Mouse (Mus musculus) embryonic facial prominence, embryonic 12.5 days (tissue): ENCODE data around the gene Fam227a. TPM values are rescaled to one million over a fixed set of nuclear protein-coding genes. Genes with fewer than 3 reads are reported as not detected.

ENCODE experiments used
- ATAC-seq: fragments of 200-750 bp; cut with Nextera tagmentation; 2 replicates; pipeline ENCODE4 v1.8.0; 2017; ENCODE audit not compliant: insufficient number of reproducible peaks, insufficient read depth, low FRiP score, low TSS enrichment
- H3K27ac ChIP-seq: fragments of 300-500 bp; sonication (generic); 2 replicates; pipeline ENCODE4 v1.5.1; 2016; ENCODE audit warnings: mild to moderate bottlenecking
- H3K27me3 ChIP-seq: fragments of 300-500 bp; sonication (generic); 2 replicates; pipeline ENCODE4 v1.6.1; 2016; ENCODE audit warnings: mild to moderate bottlenecking, moderate library complexity
- H3K36me3 ChIP-seq: fragments of 300-500 bp; sonication (generic); 2 replicates; pipeline ENCODE4 v1.6.1; 2016; ENCODE audit warnings: mild to moderate bottlenecking
- H3K4me1 ChIP-seq: fragments of 300-500 bp; sonication (generic); 2 replicates; pipeline ENCODE4 v1.6.1; 2016
- H3K4me2 ChIP-seq: fragments of 300-500 bp; sonication (generic); replicated peaks from 2 replicates; pipeline ENCODE4 v1.6.1; 2016; ENCODE audit warnings: mild to moderate bottlenecking, moderate library complexity
- H3K4me3 ChIP-seq: fragments of 300-500 bp; sonication (generic); 2 replicates; pipeline ENCODE4 v1.5.1; 2016; ENCODE audit warnings: mild to moderate bottlenecking
- H3K9ac ChIP-seq: fragments of 300-500 bp; sonication (generic); 2 replicates; pipeline ENCODE4 v1.6.1; 2016; ENCODE audit warnings: mild to moderate bottlenecking, moderate library complexity
- H3K9me3 ChIP-seq: fragments of 300-500 bp; sonication (generic); 2 replicates; pipeline ENCODE4 v1.6.1; 2016; ENCODE audit warnings: mild to moderate bottlenecking, moderate library complexity
- WGBS: fragments of 180-500 bp; shearing (Covaris S2); methylation state at CpG from one replicate; pipeline ENCODE4 v1.1.7; 2016; 5-methylcytosine and 5-hydroxymethylcytosine counted together
- polyA plus RNA-seq: library from polyadenylated mRNA; unstranded; fragments of >200 nt; fragmentation: Nextera tagmentation; extraction: Ambion mirVana; gene quantifications from 2 replicates; pipeline ENCODE4 v1.2.1, GENCODE M21; 2016

The Fam227a gene
- polyA plus RNA-seq, 1 experiment from 2014 or later: 2.9 TPM

GRCm38 (mm10) chr15:79607757-79608156 lies 51.0 kb downstream of the Fam227a start:
- Histone ChIP-seq H3K27me3 (peaks cover 11% of the 10 kb centered on the region), H3K4me3 (no peak overlapping the region), H3K9ac (no peak overlapping the region), H3K4me1 (0 out of 2 replicates have a peak, but pooled peaks cover 4% of the 10 kb centered on the region), H3K36me3 (0 out of 2 replicates have a peak, but pooled peaks cover 8% of the 10 kb centered on the region), H3K4me2 (no peak overlapping the region), H3K27ac (no peak overlapping the region), H3K9me3 (peaks cover 7% of the 10 kb centered on the region; the same call in 1 of the 2 replicates)
- 58% methylated on average over 2 of the region's 2 CpGs for WGBS
- no peak for ATAC-seq

GRCm38 (mm10) chr15:79606161-79606560 lies 52.6 kb downstream of the Fam227a start:
- H3K4me3 ChIP-seq: no peak overlapping the region
- no peak for ATAC-seq
- H3K36me3 ChIP-seq: 0 out of 2 replicates have a peak, but pooled peaks cover 5% of the 10 kb centered on the region
- 0 out of 2 replicates have a peak, but pooled peaks cover 4% of the 10 kb centered on the region for H3K4me1 ChIP-seq
- H3K9ac ChIP-seq: no peak overlapping the region
- H3K4me2 ChIP-seq: no peak overlapping the region
- 92% methylated on average over 12 of the region's 12 CpGs for WGBS
- peaks cover 7% of the 10 kb centered on the region; the same call in 1 of the 2 replicates for H3K9me3 ChIP-seq
- H3K27me3 ChIP-seq: peaks cover 11% of the 10 kb centered on the region
- no peak overlapping the region for H3K27ac ChIP-seq

- H3K9ac ChIP-seq: no peak within 1 kb of the TSS; the same call in 1 of the 2 replicates
- 0 out of 2 replicates have a peak, but pooled peaks cover 4% of the 10 kb centered on the region for H3K4me1 ChIP-seq
- no peak within 1 kb of the TSS for H3K27ac ChIP-seq
These were observed 53.6 kb downstream of the Fam227a start, which contains the start of gene Dmc1 for GRCm38 (mm10) chr15:79604990-79605665. TSS of gene Dmc1 (minus strand) at chr15:79605109.

GRCm38 (mm10) chr15:79600176-79600575 lies 58.6 kb downstream of the Fam227a start:
- H3K36me3 ChIP-seq: no peaks in the 10 kb centered on the region
- H3K9ac ChIP-seq: no peak overlapping the region
- no peak for ATAC-seq
- no peaks in the 10 kb centered on the region for H3K9me3 ChIP-seq
- H3K4me2 ChIP-seq: no peak overlapping the region
- H3K27me3 ChIP-seq: peaks cover 9% of the 10 kb centered on the region
- WGBS: 75% methylated on average over 2 of the region's 2 CpGs
- H3K27ac ChIP-seq: no peak overlapping the region
- no peak overlapping the region for H3K4me3 ChIP-seq
- 0 out of 2 replicates have a peak, but pooled peaks cover 4% of the 10 kb centered on the region for H3K4me1 ChIP-seq

More at GRCm38 (mm10) chr15:79604990-79605665, 53.6 kb downstream of the Fam227a start, which contains the start of gene Dmc1:
- Histone ChIP-seq H3K9me3 (peaks cover 2% of the 10 kb centered on the region; the same call in 1 of the 2 replicates), H3K4me3 (peak within 1 kb of the TSS; percentile 32), H3K27me3 (peaks cover 11% of the 10 kb centered on the region), H3K4me2 (peak within 1 kb of the TSS; percentile 42), H3K36me3 (no peaks in the 10 kb centered on the region)
- WGBS: 9% methylated on average over 37 of the region's 37 CpGs
- ATAC-seq: no peak

- Histone ChIP-seq H3K4me3 (no peak overlapping the region), H3K27ac (no peak overlapping the region), H3K4me1 (no peaks in the 10 kb centered on the region), H3K27me3 (no peaks in the 10 kb centered on the region), H3K9me3 (no peaks in the 10 kb centered on the region), H3K9ac (no peak overlapping the region), H3K4me2 (no peak overlapping the region), H3K36me3 (no peaks in the 10 kb centered on the region)
- ATAC-seq: no peak
- WGBS: 85% methylated on average over 1 of the region's 1 CpGs
These were observed 60.0 kb downstream of the Fam227a start for GRCm38 (mm10) chr15:79598715-79599114.

- H3K4me2 ChIP-seq: no peak overlapping the region
- H3K36me3 ChIP-seq: no peaks in the 10 kb centered on the region
- WGBS: 63% methylated on average over 1 of the region's 1 CpGs
- no peak overlapping the region for H3K9ac ChIP-seq
- no peak overlapping the region for H3K27ac ChIP-seq
- no peak for ATAC-seq
- no peaks in the 10 kb centered on the region for H3K9me3 ChIP-seq
- no peak overlapping the region for H3K4me3 ChIP-seq
- H3K4me1 ChIP-seq: no peaks in the 10 kb centered on the region
- no peaks in the 10 kb centered on the region for H3K27me3 ChIP-seq
These were observed 77.2 kb downstream of the Fam227a start for GRCm38 (mm10) chr15:79581581-79581980.

GRCm38 (mm10) chr15:79577671-79578426 lies 80.9 kb downstream of the Fam227a start:
- H3K27ac ChIP-seq: no peak overlapping the region
- 71% methylated on average over 6 of the region's 6 CpGs for WGBS
- no peaks in the 10 kb centered on the region for H3K27me3 ChIP-seq
- no peaks in the 10 kb centered on the region for H3K4me1 ChIP-seq
- no peaks in the 10 kb centered on the region for H3K9me3 ChIP-seq
- no peak for ATAC-seq
- no peak overlapping the region for H3K4me3 ChIP-seq
- H3K4me2 ChIP-seq: no peak overlapping the region
- no peak overlapping the region for H3K9ac ChIP-seq
- H3K36me3 ChIP-seq: no peaks in the 10 kb centered on the region

- H3K4me3 ChIP-seq: no peak overlapping the region
- WGBS: 88% methylated on average over 2 of the region's 2 CpGs
These were observed 81.8 kb downstream of the Fam227a start for GRCm38 (mm10) chr15:79576947-79577346.

GRCm38 (mm10) chr15:79575543-79576222 lies 83.1 kb downstream of the Fam227a start:
- no peaks in the 10 kb centered on the region for H3K36me3 ChIP-seq
- ATAC-seq: no peak
- H3K4me2 ChIP-seq: no peak overlapping the region
- H3K4me3 ChIP-seq: no peak overlapping the region
- H3K9me3 ChIP-seq: no peaks in the 10 kb centered on the region
- H3K4me1 ChIP-seq: no peaks in the 10 kb centered on the region
- WGBS: 63% methylated on average over 1 of the region's 1 CpGs
- no peak overlapping the region for H3K27ac ChIP-seq
- H3K27me3 ChIP-seq: no peaks in the 10 kb centered on the region
- H3K9ac ChIP-seq: no peak overlapping the region

More at GRCm38 (mm10) chr15:79576947-79577346, 81.8 kb downstream of the Fam227a start:
- Histone ChIP-seq H3K27ac (no peak overlapping the region), H3K4me1 (no peaks in the 10 kb centered on the region), H3K4me2 (no peak overlapping the region), H3K36me3 (no peaks in the 10 kb centered on the region), H3K27me3 (no peaks in the 10 kb centered on the region), H3K9me3 (no peaks in the 10 kb centered on the region), H3K9ac (no peak overlapping the region)
- no peak for ATAC-seq

- no peaks in the 10 kb centered on the region for H3K27me3 ChIP-seq
- WGBS: 82% methylated on average over 9 of the region's 9 CpGs
- no peak for ATAC-seq
- H3K4me1 ChIP-seq: 0 out of 2 replicates have a peak, but pooled peaks cover 2% of the 10 kb centered on the region
- H3K4me2 ChIP-seq: no peak overlapping the region
- H3K9ac ChIP-seq: no peak overlapping the region
- H3K27ac ChIP-seq: no peak overlapping the region
- no peak overlapping the region for H3K4me3 ChIP-seq
- H3K9me3 ChIP-seq: no peaks in the 10 kb centered on the region
- H3K36me3 ChIP-seq: no peaks in the 10 kb centered on the region
These were observed 96.3 kb downstream of the Fam227a start for GRCm38 (mm10) chr15:79562417-79562816.

- 73% methylated on average over 3 of the region's 3 CpGs for WGBS
- no peak for ATAC-seq
- Histone ChIP-seq H3K4me2 (no peak overlapping the region), H3K36me3 (no peaks in the 10 kb centered on the region), H3K4me1 (no peaks in the 10 kb centered on the region), H3K4me3 (no peak overlapping the region), H3K9ac (no peak overlapping the region), H3K27me3 (no peaks in the 10 kb centered on the region), H3K27ac (no peak overlapping the region), H3K9me3 (no peaks in the 10 kb centered on the region)
These were observed 99.1 kb downstream of the Fam227a start for GRCm38 (mm10) chr15:79559649-79560048.
